Mouse (Mus musculus) hindbrain, embryonic 12.5 days (tissue): ENCODE data around the gene Rln3. TPM values are rescaled to one million over a fixed set of nuclear protein-coding genes. Genes with fewer than 3 reads are reported as not detected.

ENCODE experiments used
- ATAC-seq: fragments of 200-750 bp; cut with Nextera tagmentation; 2 replicates; pipeline ENCODE4 v1.8.0; 2017; ENCODE audit warnings: moderate TSS enrichment; ENCODE audit not compliant: low FRiP score
- H3K27ac ChIP-seq: fragments of 300-500 bp; sonication (generic); 2 replicates; pipeline ENCODE4 v1.5.1; 2016; ENCODE audit warnings: mild to moderate bottlenecking
- H3K27me3 ChIP-seq: fragments of 300-500 bp; sonication (generic); 2 replicates; pipeline ENCODE4 v1.6.1; 2016; ENCODE audit warnings: mild to moderate bottlenecking
- H3K36me3 ChIP-seq: fragments of 300-500 bp; sonication (generic); 2 replicates; pipeline ENCODE4 v1.6.1; 2016; ENCODE audit warnings: mild to moderate bottlenecking
- H3K4me1 ChIP-seq: fragments of 300-500 bp; sonication (generic); 2 replicates; pipeline ENCODE4 v1.6.1; 2016
- H3K4me2 ChIP-seq: fragments of 300-500 bp; sonication (generic); replicated peaks from 2 replicates; pipeline ENCODE4 v1.6.1; 2016; ENCODE audit warnings: mild to moderate bottlenecking
- H3K4me3 ChIP-seq: fragments of 300-500 bp; sonication (generic); 2 replicates; pipeline ENCODE4 v1.5.1; 2016; ENCODE audit warnings: mild to moderate bottlenecking
- H3K9ac ChIP-seq: fragments of 300-500 bp; sonication (generic); 2 replicates; pipeline ENCODE4 v1.6.1; 2016; ENCODE audit warnings: mild to moderate bottlenecking, moderate library complexity
- H3K9me3 ChIP-seq: fragments of 300-500 bp; sonication (generic); replicated peaks from 2 replicates; pipeline ENCODE4 v1.6.1; 2016; ENCODE audit warnings: mild to moderate bottlenecking
- WGBS: fragments of 180-500 bp; shearing (Covaris S2); methylation state at CpG from one replicate; pipeline ENCODE4 v1.1.7; 2016; 5-methylcytosine and 5-hydroxymethylcytosine counted together
- polyA plus RNA-seq: library from polyadenylated mRNA; unstranded; fragments of >200 nt; fragmentation: Nextera tagmentation; extraction: Ambion mirVana; gene quantifications from 2 replicates; pipeline ENCODE4 v1.2.1, GENCODE M21; 2016

The Rln3 gene
- polyA plus RNA-seq, 1 experiment from 2014 or later: not detected

- Histone ChIP-seq H3K4me3 (no peak overlapping the region), H3K27ac (no peak overlapping the region), H3K36me3 (no peaks in the 10 kb centered on the region), H3K4me2 (no peak overlapping the region), H3K9ac (no peak overlapping the region), H3K4me1 (peaks cover 9% of the 10 kb centered on the region), H3K27me3 (peaks cover 58% of the 10 kb centered on the region), H3K9me3 (no peaks in the 10 kb centered on the region)
- WGBS: 76% methylated on average over 5 of the region's 5 CpGs
- ATAC-seq: no peak
These were observed 6.8 kb downstream of the Rln3 start for GRCm38 (mm10) chr8:84038015-84038414.

- Histone ChIP-seq H3K36me3 (no peaks in the 10 kb centered on the region), H3K27ac (no peak overlapping the region), H3K9me3 (no peaks in the 10 kb centered on the region), H3K4me2 (no peak overlapping the region), H3K27me3 (peaks cover 23% of the 10 kb centered on the region), H3K4me3 (no peak overlapping the region), H3K4me1 (no peaks in the 10 kb centered on the region; the same call in 1 of the 2 replicates), H3K9ac (no peak overlapping the region)
- ATAC-seq: no peak
- 76% methylated on average over 4 of the region's 4 CpGs for WGBS
These were observed 12.0 kb downstream of the Rln3 start for GRCm38 (mm10) chr8:84032777-84033176.

- H3K4me2 ChIP-seq: no peak overlapping the region
- peaks cover 44% of the 10 kb centered on the region for H3K27me3 ChIP-seq
- peaks cover 9% of the 10 kb centered on the region for H3K4me1 ChIP-seq
- no peaks in the 10 kb centered on the region for H3K36me3 ChIP-seq
- H3K9ac ChIP-seq: no peak overlapping the region
- WGBS: 89% methylated on average over 5 of the region's 5 CpGs
- no peak for ATAC-seq
- H3K4me3 ChIP-seq: no peak overlapping the region
- no peaks in the 10 kb centered on the region for H3K9me3 ChIP-seq
- H3K27ac ChIP-seq: no peak overlapping the region
These were observed 15.5 kb downstream of the Rln3 start for GRCm38 (mm10) chr8:84029272-84029671.

GRCm38 (mm10) chr8:84027449-84027848 is 17.4 kb downstream of the Rln3 start:
- peaks cover 52% of the 10 kb centered on the region for H3K27me3 ChIP-seq
- peaks cover 9% of the 10 kb centered on the region for H3K4me1 ChIP-seq
- H3K36me3 ChIP-seq: no peaks in the 10 kb centered on the region
- H3K27ac ChIP-seq: no peak overlapping the region
- no peak for ATAC-seq
- no peak overlapping the region for H3K4me2 ChIP-seq
- H3K9me3 ChIP-seq: no peaks in the 10 kb centered on the region
- WGBS: 12% methylated on average over 10 of the region's 10 CpGs
- no peak overlapping the region for H3K4me3 ChIP-seq
- H3K9ac ChIP-seq: no peak overlapping the region

- H3K27me3 ChIP-seq: peaks cover 68% of the 10 kb centered on the region
- under 1% methylated on average over 40 of the region's 41 CpGs for WGBS
These were observed 18.9 kb downstream of the Rln3 start for GRCm38 (mm10) chr8:84025863-84026262.

GRCm38 (mm10) chr8:84024171-84024570 is 20.6 kb downstream of the Rln3 start:
- no peak overlapping the region for H3K4me3 ChIP-seq
- no peak overlapping the region for H3K9ac ChIP-seq
- WGBS: 15% methylated on average over 10 of the region's 10 CpGs
- peaks cover 13% of the 10 kb centered on the region for H3K4me1 ChIP-seq
- H3K27me3 ChIP-seq: peaks cover 75% of the 10 kb centered on the region
- H3K4me2 ChIP-seq: no peak overlapping the region
- no peak for ATAC-seq
- no peak overlapping the region for H3K27ac ChIP-seq
- H3K9me3 ChIP-seq: no peaks in the 10 kb centered on the region
- H3K36me3 ChIP-seq: no peaks in the 10 kb centered on the region

More at GRCm38 (mm10) chr8:84025863-84026262, 18.9 kb downstream of the Rln3 start:
- Histone ChIP-seq H3K27ac (no peak overlapping the region), H3K4me2 (peak overlapping the region; percentile 85), H3K4me3 (peak overlapping the region; percentile 45), H3K4me1 (peaks cover 13% of the 10 kb centered on the region), H3K36me3 (no peaks in the 10 kb centered on the region), H3K9me3 (no peaks in the 10 kb centered on the region), H3K9ac (peak overlapping the region; percentile 60)
- peak; percentile 82 for ATAC-seq

- 74% methylated on average over 1 of the region's 1 CpGs for WGBS
- H3K9me3 ChIP-seq: no peaks in the 10 kb centered on the region
- H3K27me3 ChIP-seq: peaks cover 75% of the 10 kb centered on the region
- H3K4me3 ChIP-seq: no peak overlapping the region
- H3K27ac ChIP-seq: no peak overlapping the region
- no peak overlapping the region for H3K9ac ChIP-seq
- H3K4me2 ChIP-seq: no peak overlapping the region
- H3K4me1 ChIP-seq: peaks cover 13% of the 10 kb centered on the region
- H3K36me3 ChIP-seq: no peaks in the 10 kb centered on the region
- no peak for ATAC-seq
These were observed 21.2 kb downstream of the Rln3 start for GRCm38 (mm10) chr8:84023631-84024030.

- Histone ChIP-seq H3K36me3 (no peaks in the 10 kb centered on the region), H3K9ac (no peak overlapping the region), H3K27ac (no peak overlapping the region), H3K4me2 (no peak overlapping the region), H3K27me3 (peaks cover 69% of the 10 kb centered on the region), H3K4me1 (peaks cover 13% of the 10 kb centered on the region), H3K4me3 (no peak overlapping the region), H3K9me3 (no peaks in the 10 kb centered on the region)
- 51% methylated on average over 5 of the region's 5 CpGs for WGBS
- ATAC-seq: no peak
These were observed 21.7 kb downstream of the Rln3 start for GRCm38 (mm10) chr8:84023085-84023484.

GRCm38 (mm10) chr8:84021569-84021968 is 23.2 kb downstream of the Rln3 start:
- Histone ChIP-seq H3K36me3 (no peaks in the 10 kb centered on the region), H3K27me3 (peaks cover 60% of the 10 kb centered on the region), H3K4me3 (no peak overlapping the region), H3K4me2 (peak overlapping the region; percentile 21; the same call in 1 of the 2 replicates), H3K27ac (no peak overlapping the region), H3K9me3 (no peaks in the 10 kb centered on the region), H3K4me1 (peaks cover 13% of the 10 kb centered on the region), H3K9ac (peak overlapping the region; percentile 24; the same call in 1 of the 2 replicates)
- no peak for ATAC-seq
- 39% methylated on average over 12 of the region's 12 CpGs for WGBS

- H3K4me2 ChIP-seq: peak within 1 kb of the TSS; percentile 21; the same call in 1 of the 2 replicates
- H3K27ac ChIP-seq: no peak within 1 kb of the TSS
- no peaks in the 10 kb centered on the region for H3K36me3 ChIP-seq
- no peak within 1 kb of the TSS for H3K4me3 ChIP-seq
- H3K4me1 ChIP-seq: peaks cover 8% of the 10 kb centered on the region
- no peaks in the 10 kb centered on the region for H3K9me3 ChIP-seq
- peaks cover 55% of the 10 kb centered on the region for H3K27me3 ChIP-seq
- peak within 1 kb of the TSS; percentile 24; the same call in 1 of the 2 replicates for H3K9ac ChIP-seq
- WGBS: 5% methylated on average over 17 of the region's 18 CpGs
- no peak for ATAC-seq
These were observed 23.7 kb downstream of the Rln3 start, which contains the start of gene Palm3 for GRCm38 (mm10) chr8:84021096-84021495. Palm3 (plus strand) TSS chr8:84021471.

GRCm38 (mm10) chr8:84019738-84020137 is 25.1 kb downstream of the Rln3 start:
- H3K4me2 ChIP-seq: no peak overlapping the region
- ATAC-seq: no peak

GRCm38 (mm10) chr8:84015833-84016232 is 29.0 kb downstream of the Rln3 start:
- no peaks in the 10 kb centered on the region for H3K36me3 ChIP-seq
- no peak overlapping the region for H3K27ac ChIP-seq
- H3K9me3 ChIP-seq: no peaks in the 10 kb centered on the region
- ATAC-seq: no peak
- H3K27me3 ChIP-seq: peaks cover 48% of the 10 kb centered on the region
- 95% methylated on average over 5 of the region's 5 CpGs for WGBS
- no peak overlapping the region for H3K9ac ChIP-seq
- H3K4me3 ChIP-seq: no peak overlapping the region
- H3K4me1 ChIP-seq: peaks cover 17% of the 10 kb centered on the region
- no peak overlapping the region for H3K4me2 ChIP-seq

More at GRCm38 (mm10) chr8:84019738-84020137, 25.1 kb downstream of the Rln3 start:
- Histone ChIP-seq H3K9ac (no peak overlapping the region), H3K36me3 (no peaks in the 10 kb centered on the region), H3K27ac (no peak overlapping the region), H3K4me3 (no peak overlapping the region), H3K9me3 (no peaks in the 10 kb centered on the region), H3K27me3 (peaks cover 47% of the 10 kb centered on the region), H3K4me1 (peaks cover 4% of the 10 kb centered on the region)
- WGBS: 84% methylated on average over 9 of the region's 9 CpGs

- Histone ChIP-seq H3K4me3 (peak overlapping the region; percentile 48), H3K4me2 (peak overlapping the region; percentile 95), H3K36me3 (no peaks in the 10 kb centered on the region), H3K9ac (no peak overlapping the region; the same call in 1 of the 2 replicates), H3K27me3 (peaks cover 53% of the 10 kb centered on the region), H3K9me3 (no peaks in the 10 kb centered on the region), H3K27ac (no peak overlapping the region), H3K4me1 (peaks cover 23% of the 10 kb centered on the region)
- no peak for ATAC-seq
- WGBS: 8% methylated on average over 35 of the region's 35 CpGs
These were observed 32.2 kb downstream of the Rln3 start for GRCm38 (mm10) chr8:84012499-84013165.
